Mouse (Mus musculus) myocyte (in vitro differentiated cells): ENCODE measurements at regions not wholly inside any gene's neighbourhood (a gene's known extent, or its start where the extent isn't known, plus 50 kb on each side); places are given as distances from the start of the nearest gene placed in this dataset.

ENCODE experiments used
- H3K27me3 ChIP-seq: one replicate; pipeline ENCODE4 v1.6.1; 2011; ENCODE audit not compliant: control insufficient read depth, insufficient read depth, insufficient read length
- H3K36me3 ChIP-seq: one replicate; pipeline ENCODE4 v1.6.1; 2011; ENCODE audit not compliant: control insufficient read depth, insufficient read depth
- H3K4me2 ChIP-seq: one replicate; pipeline ENCODE4 v1.6.1; 2011; ENCODE audit warnings: low read depth, control low read depth
- H3K4me3 ChIP-seq: one replicate; pipeline ENCODE4 v1.5.1; 2011; ENCODE audit warnings: mild to moderate bottlenecking, control low read depth, moderate library complexity
- H3K79me2 ChIP-seq: one replicate; pipeline ENCODE4 v1.6.1; 2011; ENCODE audit not compliant: control insufficient read depth, insufficient read depth
- H3ac ChIP-seq: one replicate; pipeline ENCODE4 v1.6.1; 2011; ENCODE audit not compliant: control insufficient read depth, insufficient read length
- CEBPB ChIP-seq: IDR thresholded peaks from 2 replicates; pipeline ENCODE4 v1.6.1; 2011; ENCODE audit warnings: mild to moderate bottlenecking, moderate library complexity; ENCODE audit not compliant: poor library complexity, insufficient read depth, severe bottlenecking
- E2F4 ChIP-seq: IDR thresholded peaks from one replicate; pipeline ENCODE4 v1.6.1; 2011; ENCODE audit warnings: mild to moderate bottlenecking, control low read depth, moderate library complexity; ENCODE audit not compliant: insufficient read depth
- MAX ChIP-seq: IDR thresholded peaks from one replicate; pipeline ENCODE4 v1.6.1; 2011; ENCODE audit warnings: low read depth, mild to moderate bottlenecking, control low read depth
- MYOD1 ChIP-seq, 3 experiments: IDR thresholded peaks; one replicate each; pipeline ENCODE4 v1.6.1; 2011; ENCODE audit warnings: control low read depth in 2 of 3, low read depth in 2 of 3, mild to moderate bottlenecking in 2 of 3, moderate library complexity in 1 of 3; ENCODE audit not compliant: insufficient read length in 2 of 3, control insufficient read depth in 1 of 3
- MYOG ChIP-seq, 3 experiments: IDR thresholded peaks; one replicate each; pipeline ENCODE4 v1.6.1; 2011; ENCODE audit warnings: control low read depth in 2 of 3, low read depth in 2 of 3, mild to moderate bottlenecking in 2 of 3; ENCODE audit not compliant: insufficient read length in 2 of 3, control insufficient read depth in 1 of 3, insufficient read depth in 1 of 3
- POLR2A ChIP-seq: IDR thresholded peaks from one replicate; pipeline ENCODE4 v1.6.1; 2011; ENCODE audit warnings: low read depth, mild to moderate bottlenecking, control low read depth, moderate library complexity; ENCODE audit not compliant: insufficient read length
- POLR2AphosphoS2 ChIP-seq: IDR thresholded peaks from one replicate; pipeline ENCODE4 v1.6.1; 2011; ENCODE audit warnings: low read depth, control low read depth; ENCODE audit not compliant: insufficient read length
- REST ChIP-seq: IDR thresholded peaks from one replicate; pipeline ENCODE4 v1.6.1; 2011; ENCODE audit warnings: mild to moderate bottlenecking, control low read depth, moderate library complexity; ENCODE audit not compliant: insufficient read depth, insufficient read length
- SRF ChIP-seq: IDR thresholded peaks from one replicate; pipeline ENCODE4 v1.6.1; 2011; ENCODE audit warnings: low read depth; ENCODE audit not compliant: control insufficient read depth, insufficient read length
- TCF12 ChIP-seq: IDR thresholded peaks from one replicate; pipeline ENCODE4 v1.6.1; 2011; ENCODE audit warnings: mild to moderate bottlenecking, control low read depth; ENCODE audit not compliant: poor library complexity, insufficient read depth, severe bottlenecking
- TCF3 ChIP-seq: IDR thresholded peaks from one replicate; pipeline ENCODE4 v1.6.1; 2011; ENCODE audit warnings: low read depth, control low read depth; ENCODE audit not compliant: insufficient read length
- USF1 ChIP-seq: IDR thresholded peaks from one replicate; pipeline ENCODE4 v1.6.1; 2011; ENCODE audit warnings: low read depth, mild to moderate bottlenecking, control low read depth, moderate library complexity

GRCm38 (mm10) chr2:92790374-92790773, 124.5 kb upstream of the Syt13 start:
- Histone ChIP-seq H3K79me2 (no peaks in the 10 kb centered on the region), H3K27me3 (peaks cover 9% of the 10 kb centered on the region), H3K4me3 (no peak overlapping the region), H3K36me3 (no peaks in the 10 kb centered on the region), H3K4me2 (no peak overlapping the region), H3ac (no peak overlapping the region)
- TF ChIP-seq USF1 (no peak), MAX (no peak), POLR2AphosphoS2 (no peak), TCF12 (no peak), SRF (no peak), CEBPB (no peak), E2F4 (no peak), MYOG (IDR thresholded peaks at IDR 0.05; ENCODE audit: control insufficient read depth in 1 of 3, insufficient read depth in 1 of 3, insufficient read length in 2 of 3, low read depth in 2 of 3) (no peak), MYOD1 (IDR thresholded peaks at IDR 0.05; ENCODE audit: control insufficient read depth in 1 of 3, insufficient read length in 2 of 3, low read depth in 2 of 3) (no peak), REST (no peak), TCF3 (no peak), POLR2A (no peak)

- Histone ChIP-seq H3K4me3 (no peak overlapping the region), H3K27me3 (peaks cover 9% of the 10 kb centered on the region), H3K79me2 (no peaks in the 10 kb centered on the region), H3K4me2 (no peak overlapping the region), H3ac (no peak overlapping the region), H3K36me3 (no peaks in the 10 kb centered on the region)
- TF ChIP-seq MAX (no peak), SRF (no peak), POLR2A (no peak), REST (no peak)
Measured at GRCm38 (mm10) chr2:92799770-92800169, 115.1 kb upstream of the Syt13 start.

GRCm38 (mm10) chr2:92800667-92801066, 114.2 kb upstream of the Syt13 start:
- H3K36me3 ChIP-seq, result no peaks in the 10 kb centered on the region
- H3K4me3 ChIP-seq, result no peak overlapping the region
- H3K4me2 ChIP-seq, result no peak overlapping the region
- H3K79me2 ChIP-seq, result no peaks in the 10 kb centered on the region
- TF ChIP-seq USF1 (no peak), TCF3 (no peak), REST (no peak), POLR2AphosphoS2 (no peak), MYOG (IDR thresholded peaks at IDR 0.05; ENCODE audit: control insufficient read depth in 1 of 3, insufficient read depth in 1 of 3, insufficient read length in 2 of 3, low read depth in 2 of 3) (no peak), MAX (no peak), SRF (no peak), E2F4 (no peak), CEBPB (no peak), MYOD1 (IDR thresholded peaks at IDR 0.05; ENCODE audit: control insufficient read depth in 1 of 3, insufficient read length in 2 of 3, low read depth in 2 of 3) (no peak), POLR2A (no peak), TCF12 (no peak)
- no peak overlapping the region for H3ac ChIP-seq
- H3K27me3 ChIP-seq, result peaks cover 9% of the 10 kb centered on the region

GRCm38 (mm10) chr2:92804916-92805315, 110.0 kb upstream of the Syt13 start:
- Histone ChIP-seq H3K27me3 (no peaks in the 10 kb centered on the region), H3K36me3 (no peaks in the 10 kb centered on the region), H3K79me2 (no peaks in the 10 kb centered on the region), H3ac (no peak overlapping the region), H3K4me2 (no peak overlapping the region), H3K4me3 (no peak overlapping the region)
- TF ChIP-seq MYOG (IDR thresholded peaks at IDR 0.05; ENCODE audit: control insufficient read depth in 1 of 3, insufficient read depth in 1 of 3, insufficient read length in 2 of 3, low read depth in 2 of 3) (no peak), POLR2AphosphoS2 (no peak), SRF (no peak), TCF12 (no peak), REST (no peak), MYOD1 (IDR thresholded peaks at IDR 0.05; ENCODE audit: control insufficient read depth in 1 of 3, insufficient read length in 2 of 3, low read depth in 2 of 3) (no peak), CEBPB (no peak), TCF3 (no peak), E2F4 (no peak), MAX (no peak), POLR2A (no peak), USF1 (no peak)

- H3K27me3 ChIP-seq, result no peaks in the 10 kb centered on the region
- no peak for TF ChIP-seq TCF12
- no peak for TF ChIP-seq MYOD1 (IDR thresholded peaks at IDR 0.05; ENCODE audit: control insufficient read depth in 1 of 3, insufficient read length in 2 of 3, low read depth in 2 of 3)
- no peak for TF ChIP-seq MYOG (IDR thresholded peaks at IDR 0.05; ENCODE audit: control insufficient read depth in 1 of 3, insufficient read depth in 1 of 3, insufficient read length in 2 of 3, low read depth in 2 of 3)
- no peak for TF ChIP-seq MAX
- no peak for TF ChIP-seq SRF
- TF ChIP-seq POLR2AphosphoS2, result no peak
- TF ChIP-seq TCF3, result no peak
- TF ChIP-seq USF1, result no peak
- TF ChIP-seq E2F4, result no peak
- TF ChIP-seq CEBPB, result no peak
- TF ChIP-seq REST, result no peak
- TF ChIP-seq POLR2A, result no peak
- no peaks in the 10 kb centered on the region for H3K79me2 ChIP-seq
- H3K36me3 ChIP-seq, result no peaks in the 10 kb centered on the region
- H3ac ChIP-seq, result no peak overlapping the region
- H3K4me3 ChIP-seq, result no peak overlapping the region
- no peak overlapping the region for H3K4me2 ChIP-seq
Measured at GRCm38 (mm10) chr2:92805761-92806160, 109.1 kb upstream of the Syt13 start.
